Mouse (Mus musculus): ENCODE results near the gene Olfr520. TPM values are rescaled to one million over a fixed set of nuclear protein-coding genes. Genes with fewer than 3 reads are reported as not detected.
"Not testable (repeated sequence)": the region's sequence is repeated elsewhere in the genome, so short reads cannot be mapped to it uniquely, and the experiment has no call there.

Olfr520 gene
- polyA plus RNA-seq, 1 experiment from 2014 or later: not detected

DNA sequence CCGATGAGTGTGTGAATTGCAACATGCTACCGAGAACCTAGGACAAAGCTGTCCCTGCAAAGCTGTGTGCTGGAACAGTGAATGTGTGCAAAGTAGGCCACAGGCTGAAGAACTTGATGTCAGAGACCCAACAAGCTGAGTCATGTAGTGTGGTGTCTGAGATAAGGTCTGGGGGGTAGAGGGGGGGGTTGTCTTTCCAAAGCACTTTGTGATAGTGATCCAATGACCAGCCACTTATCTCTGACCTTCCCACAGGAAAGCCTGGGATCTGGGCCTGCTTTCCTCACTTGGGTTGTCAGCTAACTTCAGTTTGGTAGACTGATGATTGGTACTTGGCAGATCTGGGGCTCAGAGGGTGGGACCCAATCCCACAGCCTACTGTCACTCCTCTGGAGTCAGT is 4.5 kb downstream of the Olfr520 start:
- Histone ChIP-seq H3K4me3 (no peak overlapping the region), H3K36me3 (no peaks in the 10 kb centered on the region), H3K9me3 (no peaks in the 10 kb centered on the region), H3K9ac (no peak overlapping the region), H3K27me3 (no peaks in the 10 kb centered on the region), H3K4me2 (no peak overlapping the region), H3K4me1 (replicated peaks) (no peaks in the 10 kb centered on the region), H3K27ac (replicated peaks) (no peak overlapping the region)
- no peak for ATAC-seq (ENCODE audit: low FRiP score, low read depth)
- 84% methylated on average over 2 of the region's 2 CpGs for WGBS

DNA sequence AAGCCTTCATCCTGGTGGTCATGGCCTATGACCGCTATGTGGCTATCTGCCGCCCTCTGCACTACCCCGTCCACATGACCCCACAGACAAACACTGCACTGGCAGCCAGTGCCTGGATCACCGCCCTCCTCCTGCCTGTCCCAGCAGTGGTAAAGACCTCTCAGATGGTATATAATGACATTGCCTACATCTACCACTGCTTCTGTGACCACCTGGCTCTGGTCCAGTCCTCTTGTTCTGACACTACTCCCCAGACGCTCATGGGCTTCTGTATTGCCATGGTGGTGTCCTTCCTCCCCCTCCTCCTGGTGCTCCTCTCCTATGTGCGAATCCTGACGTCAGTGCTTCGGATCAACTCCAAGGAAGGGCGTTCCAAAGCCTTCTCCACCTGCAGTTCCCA is 5.4 kb downstream of the Olfr520 start:
- not testable (repeated sequence) for ATAC-seq (ENCODE audit: low FRiP score, low read depth)

DNA sequence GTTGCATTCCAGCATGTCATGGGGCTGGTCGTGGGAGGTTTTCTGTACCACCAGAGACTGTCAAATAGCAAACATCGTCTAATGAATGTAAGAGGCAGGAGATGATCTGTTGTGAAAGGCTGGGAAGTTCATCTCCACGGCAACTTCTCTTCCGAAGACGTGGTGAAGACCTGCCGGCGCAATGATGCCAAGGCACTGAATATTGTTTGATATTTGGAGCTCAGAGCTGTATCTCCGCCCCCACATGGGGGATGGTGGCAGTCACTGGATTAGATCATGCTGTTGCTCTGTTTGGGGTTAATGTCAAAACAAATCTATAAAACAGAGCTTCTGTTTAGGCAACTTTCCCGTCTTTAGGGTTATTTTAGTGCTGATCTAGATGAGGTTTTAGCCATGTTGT is 9.2 kb downstream of the Olfr520 start:
- H3K4me2 ChIP-seq: no peak overlapping the region
- no peaks in the 10 kb centered on the region for H3K9me3 ChIP-seq
- H3K9ac ChIP-seq: no peak overlapping the region
- H3K4me3 ChIP-seq: no peak overlapping the region
- WGBS: 36% methylated on average over 9 of the region's 9 CpGs
- H3K4me1 ChIP-seq (replicated peaks): no peaks in the 10 kb centered on the region
- H3K27me3 ChIP-seq: no peaks in the 10 kb centered on the region
- H3K27ac ChIP-seq (replicated peaks): no peak overlapping the region
- ATAC-seq (ENCODE audit: low FRiP score, low read depth): no peak
- no peaks in the 10 kb centered on the region for H3K36me3 ChIP-seq

More for the DNA sequence above, 5.4 kb downstream of the Olfr520 start:
- 96% methylated on average over 9 of the region's 9 CpGs for WGBS
- H3K9ac ChIP-seq; H3K36me3 ChIP-seq; H3K4me2 ChIP-seq; H3K9me3 ChIP-seq; H3K27me3 ChIP-seq; H3K4me1 ChIP-seq (replicated peaks); H3K27ac ChIP-seq (replicated peaks); H3K4me3 ChIP-seq: not testable (repeated sequence)

DNA sequence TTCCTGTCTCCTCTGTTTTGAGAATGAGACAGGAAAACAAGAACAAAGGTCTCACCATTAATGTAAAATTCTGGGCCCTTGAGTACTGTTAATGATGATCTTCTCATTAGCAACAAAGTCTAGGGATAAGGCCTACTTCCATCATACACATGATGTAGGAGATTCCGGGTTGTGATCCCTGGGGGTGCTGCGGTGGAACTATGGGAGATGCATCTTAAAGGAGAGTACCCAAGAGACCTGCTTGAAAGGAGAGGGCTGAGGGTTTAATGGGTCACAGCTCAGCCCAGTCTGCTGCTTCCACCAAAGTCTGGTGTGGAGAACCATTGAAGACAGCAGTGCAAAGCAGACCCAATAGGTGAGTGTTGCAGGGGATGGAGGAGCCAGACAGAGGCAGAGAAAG is 33.1 kb downstream of the Olfr520 start, which contains the start of gene Olfr521:
Gene Olfr521 (plus strand): TSS at position 301 of the 400 bp plus-strand sequence.
- Histone ChIP-seq H3K27me3 (no peaks in the 10 kb centered on the region), H3K36me3 (no peaks in the 10 kb centered on the region), H3K9me3 (0 out of 2 replicates have a peak, but pooled peaks cover 7% of the 10 kb centered on the region), H3K4me2 (no peak within 1 kb of the TSS), H3K4me3 (no peak within 1 kb of the TSS), H3K27ac (replicated peaks) (no peak within 1 kb of the TSS), H3K4me1 (replicated peaks) (no peaks in the 10 kb centered on the region), H3K9ac (no peak within 1 kb of the TSS)
- no peak for ATAC-seq (ENCODE audit: low FRiP score, low read depth)
- WGBS: 92% methylated on average over 2 of the region's 2 CpGs

DNA sequence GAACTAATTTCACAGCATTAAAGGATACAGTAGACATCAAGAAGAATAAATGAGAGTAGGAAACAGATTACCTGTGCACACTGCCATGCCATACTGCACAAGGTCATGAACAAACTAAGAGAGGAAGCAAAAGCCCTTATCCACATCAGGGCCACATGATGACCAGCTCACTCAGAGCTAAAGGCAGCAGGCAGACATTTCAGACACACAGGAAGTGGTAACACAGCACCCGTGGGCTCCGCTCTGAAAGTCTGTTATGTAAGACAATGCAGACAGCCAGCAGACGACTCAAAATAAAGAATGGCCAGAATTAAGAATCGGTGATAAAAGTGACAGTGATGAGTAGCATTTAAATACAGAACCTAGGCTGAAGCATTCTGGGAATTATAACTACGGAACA is 51.3 kb downstream of the Olfr520 start:
- no peak overlapping the region for H3K4me2 ChIP-seq
- no peak for ATAC-seq (ENCODE audit: low FRiP score, low read depth)
- no peaks in the 10 kb centered on the region for H3K9me3 ChIP-seq
- H3K36me3 ChIP-seq: no peaks in the 10 kb centered on the region
- H3K27ac ChIP-seq (replicated peaks): no peak overlapping the region
- no peak overlapping the region for H3K4me3 ChIP-seq
- no peaks in the 10 kb centered on the region for H3K4me1 ChIP-seq (replicated peaks)
- WGBS: 72% methylated on average over 5 of the region's 5 CpGs
- no peaks in the 10 kb centered on the region for H3K27me3 ChIP-seq
- H3K9ac ChIP-seq: no peak overlapping the region

DNA sequence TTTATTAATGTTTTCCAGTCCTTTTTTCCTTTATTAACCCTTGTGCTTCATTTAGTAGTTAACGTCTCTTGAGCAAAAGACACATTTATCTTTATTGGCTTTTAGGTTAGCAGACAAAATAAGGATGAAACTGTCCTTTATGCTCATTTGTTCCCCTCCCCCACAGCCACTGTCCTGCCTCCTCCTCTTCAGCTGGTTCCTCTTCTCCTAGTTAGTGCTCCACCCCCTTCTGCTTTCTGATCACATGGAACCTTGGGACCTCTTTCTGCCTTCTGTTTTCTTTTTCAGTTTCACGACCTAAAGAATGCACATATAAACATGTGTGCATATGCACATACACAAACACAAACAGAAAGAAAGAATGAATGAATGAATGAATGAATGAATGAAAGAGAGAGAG is 51.8 kb downstream of the Olfr520 start:
- WGBS: 71% methylated on average over 2 of the region's 2 CpGs
- Histone ChIP-seq H3K9me3 (no peaks in the 10 kb centered on the region), H3K27me3 (no peaks in the 10 kb centered on the region), H3K9ac (no peak overlapping the region), H3K4me2 (no peak overlapping the region), H3K27ac (replicated peaks) (no peak overlapping the region), H3K36me3 (no peaks in the 10 kb centered on the region), H3K4me1 (replicated peaks) (no peaks in the 10 kb centered on the region), H3K4me3 (no peak overlapping the region)
- ATAC-seq (ENCODE audit: low FRiP score, low read depth): no peak

DNA sequence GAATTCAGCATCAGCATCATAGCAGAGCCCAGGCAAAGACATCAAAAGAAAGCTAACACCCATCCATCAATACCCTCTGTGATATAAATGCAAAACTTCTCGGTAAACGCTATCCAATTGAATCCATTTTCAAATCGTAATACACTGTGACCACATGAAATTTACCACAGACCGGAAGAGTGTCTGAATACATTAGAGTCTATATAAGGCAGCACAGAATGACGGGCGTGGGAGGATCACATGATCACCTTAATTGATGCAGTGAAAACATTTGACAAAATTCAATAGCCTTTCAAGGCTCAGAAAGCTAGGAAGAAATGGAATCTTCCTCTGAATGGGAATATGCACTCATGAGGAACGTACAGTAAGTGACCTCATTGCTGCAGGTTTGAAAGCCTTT is 53.3 kb downstream of the Olfr520 start:
- 67% methylated on average over 7 of the region's 7 CpGs for WGBS
- H3K9me3 ChIP-seq: no peaks in the 10 kb centered on the region
- H3K4me2 ChIP-seq: no peak overlapping the region
- no peak overlapping the region for H3K9ac ChIP-seq
- no peaks in the 10 kb centered on the region for H3K36me3 ChIP-seq
- no peaks in the 10 kb centered on the region for H3K27me3 ChIP-seq
- no peak for ATAC-seq (ENCODE audit: low FRiP score, low read depth)
- peaks cover 7% of the 10 kb centered on the region; the same call in 1 of the 2 replicates for H3K4me1 ChIP-seq (replicated peaks)
- H3K27ac ChIP-seq (replicated peaks): no peak overlapping the region
- H3K4me3 ChIP-seq: no peak overlapping the region

DNA sequence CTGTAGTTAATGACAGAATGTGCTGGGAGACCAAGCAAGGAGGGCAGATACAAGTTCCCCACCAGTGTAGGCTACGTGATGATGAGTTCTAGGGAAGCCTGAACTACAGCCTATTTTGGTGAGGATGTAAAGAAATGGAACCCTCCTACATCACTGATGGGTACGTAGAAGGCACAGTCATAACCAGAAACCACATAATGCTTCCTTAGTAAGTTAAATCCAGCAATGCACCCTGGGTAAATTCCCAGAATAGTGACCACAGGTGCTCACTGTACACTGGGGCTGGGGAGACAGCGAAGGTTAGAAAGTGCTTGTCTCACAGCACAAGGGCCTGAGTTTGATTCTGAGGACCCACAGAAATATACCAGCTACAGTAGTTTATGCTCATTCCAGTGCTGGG is 55.5 kb downstream of the Olfr520 start:
- Histone ChIP-seq H3K9me3 (no peaks in the 10 kb centered on the region), H3K36me3 (no peaks in the 10 kb centered on the region), H3K4me1 (replicated peaks) (peaks cover 8% of the 10 kb centered on the region; the same call in 1 of the 2 replicates), H3K27ac (replicated peaks) (no peak overlapping the region), H3K4me3 (no peak overlapping the region), H3K27me3 (no peaks in the 10 kb centered on the region), H3K4me2 (no peak overlapping the region), H3K9ac (no peak overlapping the region)
- ATAC-seq (ENCODE audit: low FRiP score, low read depth): no peak
- 93% methylated on average over 3 of the region's 3 CpGs for WGBS

Other genes starting within 250 kb of the Olfr520 start
- gene Rps3, start 246.5 kb upstream of the Olfr520 start, polyA plus RNA-seq (2015; fragmentation: Nextera tagmentation; extraction: Ambion mirVana): 401 and 427 TPM in 2 replicates
- 17.5 and 19.1 TPM in 2 replicates for gene Arrb1, start 194.8 kb upstream of the Olfr520 start, polyA plus RNA-seq (2015; fragmentation: Nextera tagmentation; extraction: Ambion mirVana)
- gene Tpbgl, start 103.2 kb upstream of the Olfr520 start, polyA plus RNA-seq (2015; fragmentation: Nextera tagmentation; extraction: Ambion mirVana): 2.0 and 2.4 TPM in 2 replicates
- 6.7 and 7.1 TPM in 2 replicates for gene Slco2b1, start 18.9 kb upstream of the Olfr520 start, polyA plus RNA-seq (2015; fragmentation: Nextera tagmentation; extraction: Ambion mirVana)
- not detected in 2 replicates for gene Olfr521, start 33.2 kb downstream of the Olfr520 start, polyA plus RNA-seq (2015; fragmentation: Nextera tagmentation; extraction: Ambion mirVana)
- gene Neu3, start 98.1 kb downstream of the Olfr520 start, polyA plus RNA-seq (2015; fragmentation: Nextera tagmentation; extraction: Ambion mirVana): 1.6 and 2.1 TPM in 2 replicates
- 0.80 and 1.1 TPM in 2 replicates for gene Xrra1, start 128.8 kb downstream of the Olfr520 start, polyA plus RNA-seq (2015; fragmentation: Nextera tagmentation; extraction: Ambion mirVana)
- 276 and 279 TPM in 2 replicates for gene Spcs2, start 133.2 kb downstream of the Olfr520 start, polyA plus RNA-seq (2015; fragmentation: Nextera tagmentation; extraction: Ambion mirVana)

All from hindbrain, embryonic 15.5 days (tissue).